Mouse (Mus musculus): ENCODE data around the gene Fam206a.

- TF ChIP-seq CTCF (IDR thresholded peaks at IDR 0.05; ENCODE audit: low read depth) = no peak
- no peak for TF ChIP-seq EP300 (IDR thresholded peaks at IDR 0.05; ENCODE audit: low read depth)
Measured at GRCm38 (mm10) chr4:56855935-56856334, 53.8 kb downstream of the Fam206a start.
